Mouse (Mus musculus): ENCODE data around the gene Ifit3b. TPM values are rescaled to one million over a fixed set of nuclear protein-coding genes. Genes with fewer than 3 reads are reported as not detected.
"Not testable (repeated sequence)": the region's sequence is repeated elsewhere in the genome, so short reads cannot be mapped to it uniquely, and the experiment has no call there.

Ifit3b gene
- polyA plus RNA-seq, 1 experiment from 2014 or later = 0.21 TPM

GRCm38 (mm10) chr19:34582696-34583095 is 25.1 kb upstream of the Ifit3b start:
- H3K27ac ChIP-seq (ENCODE audit: low read depth, low read length); H3K9ac ChIP-seq (replicated peaks; ENCODE audit: low read depth, low read length); H3K4me3 ChIP-seq (ENCODE audit: low read depth, low read length); H3K27me3 ChIP-seq (ENCODE audit: control insufficient read depth, insufficient read depth, low read length); H3K9me3 ChIP-seq (ENCODE audit: control insufficient read depth, low read length); H3K4me2 ChIP-seq (ENCODE audit: low read depth, low read length); H3K36me3 ChIP-seq (ENCODE audit: control insufficient read depth, insufficient read depth, low read length); H3K4me1 ChIP-seq (ENCODE audit: control insufficient read depth, insufficient read depth, low read length); ATAC-seq (ENCODE audit: low read depth): not testable (repeated sequence)
- 86% methylated on average over 2 of the region's 2 CpGs for WGBS

DNA sequence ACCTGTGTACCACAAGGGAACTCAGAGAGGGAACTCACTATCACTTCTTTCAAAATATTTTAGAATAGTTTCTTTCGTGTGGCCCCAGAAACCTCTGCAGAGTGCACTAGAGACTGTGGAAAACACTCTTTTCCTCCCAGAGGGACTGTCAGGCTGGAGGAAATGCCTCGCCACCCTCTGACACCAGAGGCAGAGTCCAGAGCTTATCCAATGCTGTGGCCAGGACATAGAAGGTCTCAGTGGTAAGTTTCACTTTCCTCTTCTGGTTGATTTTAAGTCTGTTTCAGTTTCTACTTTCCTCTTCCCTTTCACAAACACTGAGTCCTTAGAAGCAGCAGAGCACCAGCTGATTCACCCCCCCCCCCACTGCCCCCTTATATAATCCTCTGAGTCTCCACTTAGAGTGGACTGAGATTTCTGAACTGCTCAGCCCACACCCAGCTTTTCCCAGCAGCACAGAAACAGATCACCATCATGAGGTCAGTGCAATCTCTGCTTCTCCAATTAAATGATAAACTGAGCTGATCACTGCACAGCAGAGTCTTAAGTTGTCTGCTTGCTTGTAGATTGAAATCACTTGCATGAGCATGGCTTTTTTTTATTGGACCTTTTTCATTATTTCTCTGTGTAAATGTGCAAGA is 24.5 kb upstream of the Ifit3b start, which contains the start of gene Ifit3:
Gene Ifit3 (plus strand): TSS at position 406 of the 641 bp plus-strand sequence.
- not testable (repeated sequence) for H3K4me1 ChIP-seq (ENCODE audit: control insufficient read depth, insufficient read depth, low read length); H3K4me3 ChIP-seq (ENCODE audit: low read depth, low read length); H3K9ac ChIP-seq (replicated peaks; ENCODE audit: low read depth, low read length); H3K27me3 ChIP-seq (ENCODE audit: control insufficient read depth, insufficient read depth, low read length); H3K4me2 ChIP-seq (ENCODE audit: low read depth, low read length); H3K36me3 ChIP-seq (ENCODE audit: control insufficient read depth, insufficient read depth, low read length); H3K9me3 ChIP-seq (ENCODE audit: control insufficient read depth, low read length); H3K27ac ChIP-seq (ENCODE audit: low read depth, low read length); ATAC-seq (ENCODE audit: low read depth)
- 69% methylated on average over 2 of the region's 2 CpGs for WGBS

DNA sequence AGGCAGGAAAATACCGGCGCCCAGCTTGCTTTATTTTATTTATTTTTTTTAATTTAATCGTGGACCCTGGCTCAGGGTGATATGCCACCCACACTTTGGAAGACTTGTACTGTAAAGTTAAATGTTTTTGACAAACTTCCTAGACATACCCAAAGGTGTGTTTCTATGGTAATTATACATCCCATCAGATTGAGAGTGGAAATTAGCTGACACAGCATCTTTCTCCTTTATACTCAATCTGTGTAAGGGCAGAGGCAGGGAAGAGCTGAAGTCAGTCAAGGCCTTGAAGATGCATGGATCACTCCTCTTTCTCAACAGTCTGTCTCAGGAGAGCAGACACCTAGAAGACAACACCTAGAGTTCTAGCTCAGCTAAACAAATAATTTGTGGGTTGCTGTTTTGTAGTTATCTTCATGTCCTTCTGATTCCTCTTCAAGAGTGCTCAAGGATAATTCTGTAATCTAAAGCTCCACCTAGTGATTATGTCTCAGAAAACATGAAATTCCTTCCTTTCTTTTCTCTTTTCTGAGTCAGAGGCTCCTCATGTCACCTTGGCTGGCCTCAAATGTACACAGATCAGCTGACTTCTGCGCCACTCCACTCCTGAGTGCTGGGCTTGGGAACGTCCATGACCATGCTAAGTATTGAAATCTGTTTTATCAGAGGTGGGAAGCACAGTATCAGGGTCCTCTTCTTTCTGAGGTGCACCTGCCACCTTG is 21.9 kb upstream of the Ifit3b start:
- not testable (repeated sequence) for H3K27ac ChIP-seq (ENCODE audit: low read depth, low read length); H3K4me2 ChIP-seq (ENCODE audit: low read depth, low read length); ATAC-seq (ENCODE audit: low read depth); H3K4me1 ChIP-seq (ENCODE audit: control insufficient read depth, insufficient read depth, low read length); H3K36me3 ChIP-seq (ENCODE audit: control insufficient read depth, insufficient read depth, low read length); H3K27me3 ChIP-seq (ENCODE audit: control insufficient read depth, insufficient read depth, low read length); H3K9ac ChIP-seq (replicated peaks; ENCODE audit: low read depth, low read length); H3K9me3 ChIP-seq (ENCODE audit: control insufficient read depth, low read length); H3K4me3 ChIP-seq (ENCODE audit: low read depth, low read length)
- WGBS = 78% methylated on average over 5 of the region's 5 CpGs

DNA sequence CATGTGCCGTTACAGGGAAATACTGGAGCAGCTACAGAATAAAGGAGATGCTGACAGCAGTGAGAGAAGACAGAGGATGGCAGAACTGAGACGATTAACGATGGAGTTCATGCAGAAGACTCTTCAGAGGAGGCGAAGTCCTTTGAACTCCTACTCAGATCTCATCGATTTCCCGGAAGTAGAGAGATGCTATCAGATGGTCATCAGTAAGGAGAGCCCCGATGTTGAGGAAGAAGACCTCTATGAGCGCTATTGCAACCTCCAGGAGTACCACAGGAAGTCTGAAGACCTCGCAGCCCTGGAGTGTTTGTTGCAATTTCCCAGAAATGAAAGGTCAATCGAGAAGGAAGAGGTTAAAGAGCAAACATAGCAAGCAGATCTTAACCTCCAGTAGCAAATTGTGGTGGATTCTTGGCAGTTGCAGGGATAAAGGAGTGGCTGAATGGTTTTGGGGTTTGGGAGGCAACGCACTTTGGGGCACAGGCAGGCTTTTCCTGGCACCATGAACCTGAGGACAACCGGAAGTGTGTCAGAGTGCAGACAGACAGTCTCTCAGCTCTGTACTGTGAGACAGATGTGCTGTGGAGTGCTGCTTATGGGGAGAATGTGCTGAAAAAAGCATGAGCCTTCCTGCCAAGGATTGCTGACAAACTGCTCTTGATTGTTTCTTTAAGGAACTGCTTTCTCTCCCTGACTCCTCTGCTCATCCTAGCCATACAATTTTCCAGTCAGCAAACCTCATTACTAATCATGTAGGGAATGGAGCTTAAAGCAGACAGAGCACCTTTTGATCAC is 19.7 kb upstream of the Ifit3b start:
- H3K4me2 ChIP-seq (ENCODE audit: low read depth, low read length); H3K27ac ChIP-seq (ENCODE audit: low read depth, low read length); ATAC-seq (ENCODE audit: low read depth); H3K9me3 ChIP-seq (ENCODE audit: control insufficient read depth, low read length); H3K4me3 ChIP-seq (ENCODE audit: low read depth, low read length); H3K27me3 ChIP-seq (ENCODE audit: control insufficient read depth, insufficient read depth, low read length); H3K36me3 ChIP-seq (ENCODE audit: control insufficient read depth, insufficient read depth, low read length); H3K4me1 ChIP-seq (ENCODE audit: control insufficient read depth, insufficient read depth, low read length); H3K9ac ChIP-seq (replicated peaks; ENCODE audit: low read depth, low read length): not testable (repeated sequence)
- WGBS = 87% methylated on average over 6 of the region's 12 CpGs

DNA sequence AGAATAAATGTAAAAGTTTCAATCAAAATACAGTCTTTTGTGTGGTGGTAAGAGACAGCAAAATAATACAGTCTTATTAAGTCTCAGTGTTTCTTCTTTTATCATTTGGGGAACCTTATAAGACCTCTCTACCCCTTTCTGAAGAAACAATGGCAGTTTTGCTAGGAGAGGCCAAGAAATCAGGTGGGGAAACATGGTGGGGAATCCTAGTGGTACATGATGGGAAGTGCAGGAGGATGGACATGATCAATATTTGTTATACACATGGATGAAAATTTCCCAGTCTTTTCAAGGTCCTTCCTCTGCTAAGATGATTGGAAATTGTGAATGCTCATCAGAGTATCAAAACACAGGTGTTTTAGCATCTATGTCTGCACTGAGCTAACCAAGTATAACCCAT is 18.8 kb upstream of the Ifit3b start:
- Histone ChIP-seq H3K9ac (replicated peaks; ENCODE audit: low read depth, low read length) (no peak overlapping the region), H3K4me2 (ENCODE audit: low read depth, low read length) (no peak overlapping the region), H3K4me1 (ENCODE audit: control insufficient read depth, insufficient read depth, low read length) (no peaks in the 10 kb centered on the region), H3K4me3 (ENCODE audit: low read depth, low read length) (no peak overlapping the region), H3K9me3 (ENCODE audit: control insufficient read depth, low read length) (no peaks in the 10 kb centered on the region), H3K27ac (ENCODE audit: low read depth, low read length) (no peak overlapping the region), H3K27me3 (ENCODE audit: control insufficient read depth, insufficient read depth, low read length) (no peaks in the 10 kb centered on the region), H3K36me3 (ENCODE audit: control insufficient read depth, insufficient read depth, low read length) (no peaks in the 10 kb centered on the region)
- ATAC-seq (ENCODE audit: low read depth) = no peak

GRCm38 (mm10) chr19:34593456-34593855 is 14.3 kb upstream of the Ifit3b start:
- 91% methylated on average over 2 of the region's 2 CpGs for WGBS
- ATAC-seq (ENCODE audit: low read depth) = no peak
- no peak overlapping the region for H3K9ac ChIP-seq (replicated peaks; ENCODE audit: low read depth, low read length)
- no peak overlapping the region for H3K27ac ChIP-seq (ENCODE audit: low read depth, low read length)
- H3K4me1 ChIP-seq (ENCODE audit: control insufficient read depth, insufficient read depth, low read length) = no peaks in the 10 kb centered on the region
- H3K4me2 ChIP-seq (ENCODE audit: low read depth, low read length) = no peak overlapping the region
- no peak overlapping the region for H3K4me3 ChIP-seq (ENCODE audit: low read depth, low read length)
- H3K36me3 ChIP-seq (ENCODE audit: control insufficient read depth, insufficient read depth, low read length) = no peaks in the 10 kb centered on the region
- no peaks in the 10 kb centered on the region for H3K9me3 ChIP-seq (ENCODE audit: control insufficient read depth, low read length)
- H3K27me3 ChIP-seq (ENCODE audit: control insufficient read depth, insufficient read depth, low read length) = no peaks in the 10 kb centered on the region

DNA sequence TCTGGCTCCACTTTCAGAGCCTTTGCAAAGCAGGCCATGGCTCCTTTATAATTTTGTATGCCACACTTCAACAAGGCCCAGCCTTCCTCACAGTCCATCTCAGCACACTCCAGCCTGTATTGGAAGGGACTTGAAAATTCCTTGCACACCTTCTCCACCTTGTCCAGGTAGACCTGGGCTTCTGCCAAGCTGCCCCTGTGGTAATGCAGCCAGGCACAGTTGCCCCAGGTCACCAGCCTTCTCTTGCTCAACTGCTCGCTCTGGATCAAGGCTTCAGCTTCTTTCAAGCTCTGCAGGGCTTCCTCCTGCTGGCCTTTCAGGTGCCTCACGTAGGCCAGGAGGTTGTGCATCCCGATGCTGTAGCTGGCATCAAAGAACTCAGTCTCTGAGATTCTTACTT is 13.2 kb upstream of the Ifit3b start:
- H3K4me2 ChIP-seq (ENCODE audit: low read depth, low read length); H3K27me3 ChIP-seq (ENCODE audit: control insufficient read depth, insufficient read depth, low read length); ATAC-seq (ENCODE audit: low read depth); H3K27ac ChIP-seq (ENCODE audit: low read depth, low read length); H3K9me3 ChIP-seq (ENCODE audit: control insufficient read depth, low read length); H3K4me1 ChIP-seq (ENCODE audit: control insufficient read depth, insufficient read depth, low read length); H3K4me3 ChIP-seq (ENCODE audit: low read depth, low read length); H3K36me3 ChIP-seq (ENCODE audit: control insufficient read depth, insufficient read depth, low read length); H3K9ac ChIP-seq (replicated peaks; ENCODE audit: low read depth, low read length): not testable (repeated sequence)
- WGBS = 86% methylated on average over 3 of the region's 3 CpGs

DNA sequence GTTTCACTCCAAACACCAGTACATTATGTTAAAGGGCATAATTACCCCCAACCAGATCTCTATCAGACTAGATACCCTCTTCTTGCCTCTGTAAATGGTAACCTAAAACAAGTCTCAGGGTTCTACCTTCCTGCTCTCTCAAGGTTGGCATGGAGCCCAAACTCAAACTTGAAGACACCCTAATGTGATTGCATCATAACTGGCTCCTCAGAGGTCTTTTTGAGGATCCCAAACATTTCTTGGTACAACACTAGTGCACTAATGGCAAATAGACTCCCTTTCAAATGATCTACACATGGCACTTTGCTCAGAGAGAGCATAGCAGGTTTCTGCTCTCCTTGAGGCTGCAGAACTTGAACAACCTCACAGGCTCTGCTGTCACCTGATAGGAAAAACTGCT is 11.0 kb upstream of the Ifit3b start:
- no peaks in the 10 kb centered on the region for H3K27me3 ChIP-seq (ENCODE audit: control insufficient read depth, insufficient read depth, low read length)
- H3K4me2 ChIP-seq (ENCODE audit: low read depth, low read length) = no peak overlapping the region
- no peak overlapping the region for H3K27ac ChIP-seq (ENCODE audit: low read depth, low read length)
- H3K36me3 ChIP-seq (ENCODE audit: control insufficient read depth, insufficient read depth, low read length) = no peaks in the 10 kb centered on the region
- no peak overlapping the region for H3K9ac ChIP-seq (replicated peaks; ENCODE audit: low read depth, low read length)
- ATAC-seq (ENCODE audit: low read depth) = no peak
- H3K4me3 ChIP-seq (ENCODE audit: low read depth, low read length) = no peak overlapping the region
- no peaks in the 10 kb centered on the region for H3K9me3 ChIP-seq (ENCODE audit: control insufficient read depth, low read length)
- H3K4me1 ChIP-seq (ENCODE audit: control insufficient read depth, insufficient read depth, low read length) = no peaks in the 10 kb centered on the region

- ATAC-seq (ENCODE audit: low read depth) = no peak
Observed at GRCm38 (mm10) chr19:34598341-34598740, 9.4 kb upstream of the Ifit3b start.

More at GRCm38 (mm10) chr19:34598341-34598740, 9.4 kb upstream of the Ifit3b start:
- no peaks in the 10 kb centered on the region for H3K4me1 ChIP-seq (ENCODE audit: control insufficient read depth, insufficient read depth, low read length)
- H3K27me3 ChIP-seq (ENCODE audit: control insufficient read depth, insufficient read depth, low read length) = no peaks in the 10 kb centered on the region
- H3K9ac ChIP-seq (replicated peaks; ENCODE audit: low read depth, low read length) = no peak overlapping the region
- no peak overlapping the region for H3K4me3 ChIP-seq (ENCODE audit: low read depth, low read length)
- no peaks in the 10 kb centered on the region for H3K9me3 ChIP-seq (ENCODE audit: control insufficient read depth, low read length)
- no peaks in the 10 kb centered on the region for H3K36me3 ChIP-seq (ENCODE audit: control insufficient read depth, insufficient read depth, low read length)
- WGBS = 79% methylated on average over 2 of the region's 2 CpGs
- H3K4me2 ChIP-seq (ENCODE audit: low read depth, low read length) = no peak overlapping the region
- no peak overlapping the region for H3K27ac ChIP-seq (ENCODE audit: low read depth, low read length)
